Mouse (Mus musculus) heart, embryonic 12.5 days (tissue): ENCODE results near the gene Zfp36l2. TPM values are rescaled to one million over a fixed set of nuclear protein-coding genes. Genes with fewer than 3 reads are reported as not detected.
A peak's percentile ranks its signal among the peaks of the same experiment; 100 is the strongest.

ENCODE experiments used
- ATAC-seq: fragments of 200-750 bp; cut with Nextera tagmentation; 2 replicates; pipeline ENCODE4 v1.8.0; 2017; ENCODE audit warnings: moderate TSS enrichment, moderate library complexity; ENCODE audit not compliant: insufficient number of reproducible peaks, low FRiP score
- H3K27ac ChIP-seq: fragments of 300-500 bp; sonication (generic); 2 replicates; pipeline ENCODE4 v1.5.1; 2016; ENCODE audit warnings: mild to moderate bottlenecking, moderate library complexity; ENCODE audit not compliant: poor library complexity, severe bottlenecking
- H3K27me3 ChIP-seq: fragments of 300-500 bp; sonication (generic); replicated peaks from 2 replicates; pipeline ENCODE4 v1.6.1; 2016; ENCODE audit warnings: mild to moderate bottlenecking, moderate library complexity
- H3K36me3 ChIP-seq: fragments of 300-500 bp; sonication (generic); 2 replicates; pipeline ENCODE4 v1.6.1; 2016; ENCODE audit warnings: mild to moderate bottlenecking, moderate library complexity
- H3K4me1 ChIP-seq: fragments of 300-500 bp; sonication (generic); replicated peaks from 2 replicates; pipeline ENCODE4 v1.6.1; 2016; ENCODE audit warnings: mild to moderate bottlenecking
- H3K4me2 ChIP-seq: fragments of 300-500 bp; sonication (generic); 2 replicates; pipeline ENCODE4 v1.6.1; 2016; ENCODE audit warnings: mild to moderate bottlenecking, moderate library complexity
- H3K4me3 ChIP-seq: fragments of 300-500 bp; sonication (generic); 2 replicates; pipeline ENCODE4 v1.5.1; 2016; ENCODE audit warnings: mild to moderate bottlenecking
- H3K9ac ChIP-seq: fragments of 300-500 bp; sonication (generic); 2 replicates; pipeline ENCODE4 v1.6.1; 2016; ENCODE audit warnings: mild to moderate bottlenecking, moderate library complexity
- H3K9me3 ChIP-seq: fragments of 300-500 bp; sonication (generic); replicated peaks from 2 replicates; pipeline ENCODE4 v1.6.1; 2016; ENCODE audit warnings: mild to moderate bottlenecking, moderate library complexity
- WGBS: fragments of 180-500 bp; shearing (Covaris S2); methylation state at CpG from one replicate; pipeline ENCODE4 v1.1.7; 2016; 5-methylcytosine and 5-hydroxymethylcytosine counted together
- polyA plus RNA-seq: library from polyadenylated mRNA; unstranded; fragments of >200 nt; fragmentation: Nextera tagmentation; extraction: Ambion mirVana; gene quantifications from 2 replicates; pipeline ENCODE4 v1.2.1, GENCODE M21; 2016

The Zfp36l2 gene
- polyA plus RNA-seq, 1 experiment from 2014 or later, result 10.3 TPM

DNA sequence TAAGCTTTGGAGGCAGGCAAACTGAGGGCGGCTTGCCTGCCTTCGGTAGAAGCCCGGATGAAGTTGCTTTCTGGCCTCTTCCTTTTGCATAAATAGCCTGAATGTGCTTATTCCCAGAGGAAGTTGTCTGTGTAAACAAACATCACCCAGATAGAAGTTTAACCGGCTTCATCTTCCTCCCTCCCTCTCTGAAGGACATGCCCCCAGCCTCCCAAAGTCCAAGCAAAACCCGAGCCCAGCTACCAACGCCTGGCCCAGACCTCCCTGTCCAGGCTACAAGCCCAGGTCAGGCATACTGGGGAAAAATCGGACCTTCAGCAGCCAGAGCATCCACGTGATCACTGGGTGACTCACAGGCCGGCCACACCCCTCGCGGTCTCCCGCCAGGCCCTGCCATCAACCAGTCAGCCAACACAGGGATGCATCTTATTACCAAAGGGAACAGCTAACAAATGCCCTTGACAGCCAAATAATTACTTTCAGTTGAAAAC is 4.4 kb downstream of the Zfp36l2 start:
- Histone ChIP-seq H3K27ac (peak overlapping the region; percentile 76), H3K9ac (peak overlapping the region; percentile 61), H3K4me2 (peak overlapping the region; percentile 60), H3K27me3 (no peaks in the 10 kb centered on the region), H3K36me3 (peaks cover 11% of the 10 kb centered on the region), H3K9me3 (no peaks in the 10 kb centered on the region), H3K4me1 (peaks cover 45% of the 10 kb centered on the region), H3K4me3 (peak overlapping the region; percentile 25)
- ATAC-seq, result peak; percentile 64
- 1% methylated on average over 12 of the region's 12 CpGs for WGBS

DNA sequence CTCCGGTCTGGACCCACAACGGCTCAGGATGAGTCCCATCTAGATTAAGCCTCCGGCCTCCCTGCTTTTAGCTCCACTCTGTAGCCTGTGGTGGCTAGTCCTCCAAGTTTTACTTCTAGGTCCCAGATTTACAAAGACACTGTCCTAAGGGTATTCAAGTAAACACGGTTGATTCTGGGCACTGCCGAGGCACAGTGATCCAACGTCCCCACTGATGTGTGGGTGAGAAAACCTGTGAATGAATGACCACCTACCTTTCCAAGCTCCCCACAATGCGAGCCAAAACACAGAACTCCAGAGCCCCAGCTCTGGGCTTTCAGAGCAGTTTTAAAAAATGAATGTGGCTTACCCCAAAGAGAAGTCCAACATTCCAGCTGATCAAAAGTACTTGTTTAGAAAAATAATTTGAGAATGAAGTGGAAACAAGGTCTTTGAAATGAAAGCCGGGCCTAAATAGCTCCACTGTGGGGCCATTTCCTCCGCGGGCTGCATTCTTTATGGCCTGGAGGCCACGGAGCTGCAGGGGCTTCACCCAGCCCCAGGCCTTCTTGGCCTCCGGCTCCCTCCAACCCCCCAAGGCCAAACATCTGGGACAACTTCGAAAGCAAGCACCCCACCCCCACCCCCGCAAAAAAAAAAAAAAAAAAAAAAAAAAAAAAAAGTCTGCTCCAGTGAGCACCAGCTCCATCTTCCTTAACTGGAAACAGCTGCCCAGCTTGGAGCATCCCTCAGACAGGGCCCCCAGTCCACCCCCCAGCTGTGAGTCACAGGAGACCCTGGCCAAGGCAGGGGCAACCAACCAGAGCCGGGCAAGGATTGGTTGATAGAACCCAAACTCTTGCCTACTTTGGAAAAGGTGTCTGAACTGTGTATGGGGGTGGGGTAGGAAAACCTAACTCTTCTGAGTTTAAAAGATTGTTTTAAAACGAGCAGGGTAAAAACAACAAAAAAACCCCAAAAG is 5.2 kb downstream of the Zfp36l2 start:
- Histone ChIP-seq H3K4me1 (peaks cover 45% of the 10 kb centered on the region), H3K36me3 (peaks cover 11% of the 10 kb centered on the region), H3K4me3 (peak overlapping the region; percentile 25), H3K9ac (peak overlapping the region; percentile 61), H3K9me3 (no peaks in the 10 kb centered on the region), H3K27me3 (no peaks in the 10 kb centered on the region), H3K27ac (peak overlapping the region; percentile 76), H3K4me2 (peak overlapping the region; percentile 60)
- no peak for ATAC-seq
- 35% methylated on average over 15 of the region's 16 CpGs for WGBS

- no peak for ATAC-seq
- H3K9me3 ChIP-seq, result no peaks in the 10 kb centered on the region
- peaks cover 11% of the 10 kb centered on the region for H3K36me3 ChIP-seq
- peak overlapping the region; percentile 76 for H3K27ac ChIP-seq
- H3K4me3 ChIP-seq, result peak overlapping the region; percentile 2; the same call in 1 of the 2 replicates
- H3K4me1 ChIP-seq, result peaks cover 48% of the 10 kb centered on the region
- H3K9ac ChIP-seq, result 0 out of 2 replicates have a peak overlapping the region, but pooled peaks have one; percentile 12
- 53% methylated on average over 18 of the region's 18 CpGs for WGBS
- peak overlapping the region; percentile 46 for H3K4me2 ChIP-seq
- H3K27me3 ChIP-seq, result no peaks in the 10 kb centered on the region
Observed at GRCm38 (mm10) chr17:84181502-84182310, 6.0 kb downstream of the Zfp36l2 start.

- Histone ChIP-seq H3K9ac (peak overlapping the region; percentile 33; the same call in 1 of the 2 replicates), H3K9me3 (no peaks in the 10 kb centered on the region), H3K27ac (peak overlapping the region; percentile 76), H3K4me2 (peak overlapping the region; percentile 46), H3K4me3 (no peak overlapping the region), H3K36me3 (peaks cover 4% of the 10 kb centered on the region), H3K4me1 (peaks cover 41% of the 10 kb centered on the region), H3K27me3 (no peaks in the 10 kb centered on the region)
- peak; percentile 52 for ATAC-seq
- 32% methylated on average over 11 of the region's 11 CpGs for WGBS
Observed at GRCm38 (mm10) chr17:84180715-84181501, 6.8 kb downstream of the Zfp36l2 start.

GRCm38 (mm10) chr17:84179973-84180365 is 7.8 kb downstream of the Zfp36l2 start:
- WGBS, result 89% methylated on average over 4 of the region's 4 CpGs

GRCm38 (mm10) chr17:84179026-84179972 is 8.4 kb downstream of the Zfp36l2 start:
- Histone ChIP-seq H3K4me1 (peaks cover 41% of the 10 kb centered on the region), H3K9me3 (peaks cover 7% of the 10 kb centered on the region), H3K9ac (no peak overlapping the region), H3K4me2 (no peak overlapping the region), H3K27ac (no peak overlapping the region), H3K27me3 (no peaks in the 10 kb centered on the region), H3K36me3 (no peaks in the 10 kb centered on the region), H3K4me3 (no peak overlapping the region)
- ATAC-seq, result no peak
- WGBS, result 87% methylated on average over 17 of the region's 17 CpGs

More at GRCm38 (mm10) chr17:84179973-84180365, 7.8 kb downstream of the Zfp36l2 start:
- Histone ChIP-seq H3K4me1 (peaks cover 41% of the 10 kb centered on the region), H3K27me3 (no peaks in the 10 kb centered on the region), H3K9ac (no peak overlapping the region), H3K9me3 (peaks cover 7% of the 10 kb centered on the region), H3K27ac (0 out of 2 replicates have a peak overlapping the region, but pooled peaks have one; percentile 3), H3K36me3 (no peaks in the 10 kb centered on the region), H3K4me3 (no peak overlapping the region), H3K4me2 (no peak overlapping the region)
- no peak for ATAC-seq

DNA sequence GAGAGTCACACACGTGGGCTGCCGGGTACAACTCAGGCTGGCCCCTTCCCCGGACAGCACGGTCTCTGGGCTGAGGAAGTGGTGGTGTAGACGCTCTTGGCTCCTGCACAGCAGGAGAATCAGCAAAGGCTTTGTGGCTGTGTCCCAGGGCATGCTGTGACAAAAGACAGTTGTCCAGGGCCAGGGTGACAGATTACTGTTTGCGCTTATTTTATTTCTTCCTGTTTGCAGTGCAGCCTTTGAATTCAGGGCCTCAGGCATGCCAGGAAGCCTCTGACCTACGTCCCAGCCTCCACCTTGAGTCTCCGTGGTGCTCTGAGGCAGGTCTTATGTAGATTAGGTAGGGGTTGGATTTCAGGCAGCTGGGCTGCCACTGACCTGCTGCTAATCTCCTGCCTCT is 10.3 kb downstream of the Zfp36l2 start:
- WGBS, result 40% methylated on average over 8 of the region's 8 CpGs
- no peak for ATAC-seq
- H3K27ac ChIP-seq, result 0 out of 2 replicates have a peak overlapping the region, but pooled peaks have one; percentile 15
- H3K4me2 ChIP-seq, result no peak overlapping the region
- H3K36me3 ChIP-seq, result no peaks in the 10 kb centered on the region
- H3K9me3 ChIP-seq, result peaks cover 7% of the 10 kb centered on the region
- H3K4me1 ChIP-seq, result peaks cover 29% of the 10 kb centered on the region
- H3K27me3 ChIP-seq, result no peaks in the 10 kb centered on the region
- no peak overlapping the region for H3K4me3 ChIP-seq
- no peak overlapping the region for H3K9ac ChIP-seq

GRCm38 (mm10) chr17:84176446-84176845 is 11.3 kb downstream of the Zfp36l2 start:
- WGBS, result 86% methylated on average over 7 of the region's 7 CpGs
- no peaks in the 10 kb centered on the region for H3K36me3 ChIP-seq
- no peak for ATAC-seq

DNA sequence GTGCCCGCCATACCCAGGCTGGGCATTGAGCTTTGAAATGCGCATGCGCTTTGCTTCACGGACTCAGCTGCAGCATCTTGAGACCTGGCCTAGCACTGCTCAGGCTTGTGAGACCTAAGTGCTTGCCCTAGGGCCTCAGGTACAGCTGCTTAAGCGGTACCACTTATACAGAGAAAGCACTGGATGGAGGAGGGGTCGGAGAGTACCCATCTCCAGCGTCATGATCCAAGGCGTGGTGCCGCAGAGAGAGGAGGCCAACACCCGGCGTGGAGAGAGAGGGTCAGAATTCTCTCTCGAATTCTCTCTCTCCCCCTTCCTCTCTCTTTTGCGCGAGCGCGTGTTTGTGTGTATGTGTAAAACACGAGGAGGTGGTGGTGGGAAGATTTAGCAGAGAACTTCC is 12.6 kb downstream of the Zfp36l2 start:
- 97% methylated on average over 17 of the region's 17 CpGs for WGBS
- no peaks in the 10 kb centered on the region for H3K36me3 ChIP-seq
- H3K9ac ChIP-seq, result no peak overlapping the region
- peaks cover 7% of the 10 kb centered on the region for H3K9me3 ChIP-seq
- no peak overlapping the region for H3K27ac ChIP-seq
- H3K27me3 ChIP-seq, result no peaks in the 10 kb centered on the region
- H3K4me1 ChIP-seq, result peaks cover 7% of the 10 kb centered on the region
- no peak overlapping the region for H3K4me3 ChIP-seq
- H3K4me2 ChIP-seq, result no peak overlapping the region
- no peak for ATAC-seq

More at GRCm38 (mm10) chr17:84176446-84176845, 11.3 kb downstream of the Zfp36l2 start:
- Histone ChIP-seq H3K9ac (no peak overlapping the region), H3K4me3 (no peak overlapping the region), H3K4me2 (no peak overlapping the region), H3K9me3 (peaks cover 7% of the 10 kb centered on the region), H3K27ac (no peak overlapping the region), H3K4me1 (peaks cover 20% of the 10 kb centered on the region), H3K27me3 (no peaks in the 10 kb centered on the region)
